Mouse (Mus musculus) right cerebral cortex, postnatal 10 days (tissue): ENCODE results near the gene A530032D15Rik.
"Not testable (repeated sequence)": the region's sequence is repeated elsewhere in the genome, so short reads cannot be mapped to it uniquely, and the experiment has no call there.

Experiments
- DNase-seq, 2 experiments: peaks; one replicate each; pipeline ENCODE4 v3.0.0; 2021; ENCODE audit warnings: low spot score in 2 of 2

A530032D15Rik gene

GRCm38 (mm10) chr1:85035801-85036200 is 73.9 kb downstream of the A530032D15Rik start:
- DNase-seq, result not testable (repeated sequence)

GRCm38 (mm10) chr1:85034394-85034793 is 75.3 kb downstream of the A530032D15Rik start:
- not testable (repeated sequence) for DNase-seq

GRCm38 (mm10) chr1:85033616-85034015 is 76.0 kb downstream of the A530032D15Rik start:
- DNase-seq, result not testable (repeated sequence)
